ENCODE assay signal across 17 mouse cellular contexts in genomic region chr14:36450126-36450525, GRCm38 (mm10).
"Had no signal": no experiment of that assay in that cellular context is flagged by ENCODE, and none has a peak within 500 bp of the region (broad histone marks: within the 10 kb centered on the region; RNA-seq: fewer than 3 reads in every experiment).

No protein-coding gene starts in this region.

- DNase-seq: left cerebral cortex, postnatal 4 days; liver; liver, embryonic 13.5 days; liver, postnatal 0 days; lung, adult 18-20 months; lung, adult 2 months; lung, embryonic 14.5 days; lung, postnatal 10 days; lung, postnatal 14 days; lung, postnatal 36 days; lung, postnatal 4 days; midbrain, embryonic 14.5 days had no signal

- ATAC-seq: liver, embryonic 12.5 days; liver, postnatal 0 days; lung, postnatal 0 days; midbrain, embryonic 13.5 days; midbrain, embryonic 15.5 days; midbrain, embryonic 16.5 days had no signal
